Mouse (Mus musculus): Measurements from ENCODE around the gene 3110009E18Rik. TPM values are rescaled to one million over a fixed set of nuclear protein-coding genes. Genes with fewer than 3 reads are reported as not detected.

The 3110009E18Rik gene
- polyA plus RNA-seq, 1 experiment from 2014 or later: 10.6 TPM

DNA sequence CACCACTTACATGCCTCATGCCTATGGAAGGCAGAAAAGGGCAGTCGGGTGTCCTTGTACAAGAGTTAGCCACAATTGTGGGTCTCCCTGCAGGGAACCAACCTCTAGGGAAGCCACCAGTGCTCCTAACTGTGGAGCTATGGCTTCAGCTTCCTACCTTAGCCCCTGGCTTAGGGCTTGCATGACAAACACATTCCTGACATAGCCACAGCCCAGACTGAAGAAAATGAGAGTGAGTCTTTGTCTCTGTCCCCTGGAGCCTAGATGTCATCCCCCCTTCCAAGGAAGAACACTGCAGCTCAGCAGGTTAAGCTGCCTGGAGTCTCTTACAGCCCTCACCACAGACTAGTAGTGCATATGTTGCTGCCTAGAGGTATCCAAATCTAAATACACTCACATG is 83.8 kb downstream of the 3110009E18Rik start:
- DNase-seq (ENCODE audit: low read depth, low spot score) (peak; percentile 28), ATAC-seq (peak; percentile 81)
- ChIA-PET POLR2A (no interaction called here), CTCF (interaction anchor here (1.4 to 3.9 kb wide), 3 partner anchors 7 to 37 kb away, joined by 3 to 25 read pairs (median 12); no protein-coding TSS in a partner anchor)
- no peaks in the 10 kb centered on the region for H3K27me3 ChIP-seq
- TF ChIP-seq CTCF (IDR thresholded peaks at IDR 0.05): no peak
- in situ Hi-C loops (cut with MboI; ENCODE audit: low pct_unique_long_range_greater_than_20kb): no loop called here

DNA sequence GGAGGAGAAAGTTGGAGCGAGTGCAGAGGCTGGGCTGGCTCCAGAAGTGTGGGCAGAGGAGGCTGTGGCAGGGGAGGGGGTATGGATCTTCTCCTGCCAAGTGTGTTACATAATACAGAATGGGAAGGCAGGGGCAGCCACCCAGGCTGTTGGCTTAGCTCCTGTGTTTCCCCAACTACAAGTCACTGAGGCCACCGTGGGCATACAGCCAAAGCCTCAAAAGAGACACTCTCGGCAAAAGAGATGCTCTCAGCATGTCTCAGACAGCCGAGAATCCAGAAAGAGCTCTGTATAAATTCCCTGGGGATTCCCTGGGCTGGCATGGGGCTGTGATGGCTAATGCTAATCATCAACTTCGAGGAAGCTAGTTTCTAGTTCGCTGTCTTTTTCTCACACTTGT is 86.6 kb downstream of the 3110009E18Rik start:
- DNase-seq (ENCODE audit: low read depth, low spot score) (peak; percentile 85), ATAC-seq (peak; percentile 60)
- in situ Hi-C loops (cut with MboI; ENCODE audit: low pct_unique_long_range_greater_than_20kb): no loop called here
- no peak for TF ChIP-seq CTCF (IDR thresholded peaks at IDR 0.05)
- POLR2A ChIA-PET: no interaction called here
- CTCF ChIA-PET: interaction anchor here (1.2 to 3.9 kb wide), 2 partner anchors 10 to 36 kb away, joined by 3 to 25 read pairs; no protein-coding TSS in a partner anchor
- no peaks in the 10 kb centered on the region for H3K27me3 ChIP-seq

- TF ChIP-seq CTCF (IDR thresholded peaks at IDR 0.05): no peak
- POLR2A ChIA-PET: no interaction called here
- in situ Hi-C loops (cut with MboI; ENCODE audit: low pct_unique_long_range_greater_than_20kb): no loop called here
- no peak for ATAC-seq
- no peak for DNase-seq (ENCODE audit: low read depth, low spot score)
- CTCF ChIA-PET: interaction anchor here (3.9 kb wide), 1 partner anchor 11 kb away, joined by 25 read pairs; no protein-coding TSS in a partner anchor
- H3K27me3 ChIP-seq: no peaks in the 10 kb centered on the region
These were observed 87.7 kb downstream of the 3110009E18Rik start for GRCm38 (mm10) chr1:120208502-120209230.

GRCm38 (mm10) chr1:120220841-120221240 is 99.9 kb downstream of the 3110009E18Rik start:
- in situ Hi-C loops (cut with MboI; ENCODE audit: low pct_unique_long_range_greater_than_20kb): no loop called here

GRCm38 (mm10) chr1:120221285-120221684 is 100.3 kb downstream of the 3110009E18Rik start:
- ATAC-seq (no peak), DNase-seq (ENCODE audit: low read depth, low spot score) (no peak)
- no peak for TF ChIP-seq CTCF (IDR thresholded peaks at IDR 0.05)
- in situ Hi-C loops (cut with MboI; ENCODE audit: low pct_unique_long_range_greater_than_20kb): no loop called here
- H3K27me3 ChIP-seq: no peaks in the 10 kb centered on the region
- ChIA-PET CTCF (interaction anchor here (0.9 to 1.0 kb wide), 3 partner anchors 10 to 24 kb away, joined by 3 read pairs; no protein-coding TSS in a partner anchor), POLR2A (no interaction called here)

More at GRCm38 (mm10) chr1:120220841-120221240, 99.9 kb downstream of the 3110009E18Rik start:
- CTCF ChIA-PET: interaction anchor here (0.9 to 1.0 kb wide), 3 partner anchors 10 to 24 kb away, joined by 3 read pairs; no protein-coding TSS in a partner anchor
- TF ChIP-seq CTCF (IDR thresholded peaks at IDR 0.05): no peak
- DNase-seq (ENCODE audit: low read depth, low spot score): no peak
- ATAC-seq: no peak
- no peaks in the 10 kb centered on the region for H3K27me3 ChIP-seq
- POLR2A ChIA-PET: no interaction called here

DNA sequence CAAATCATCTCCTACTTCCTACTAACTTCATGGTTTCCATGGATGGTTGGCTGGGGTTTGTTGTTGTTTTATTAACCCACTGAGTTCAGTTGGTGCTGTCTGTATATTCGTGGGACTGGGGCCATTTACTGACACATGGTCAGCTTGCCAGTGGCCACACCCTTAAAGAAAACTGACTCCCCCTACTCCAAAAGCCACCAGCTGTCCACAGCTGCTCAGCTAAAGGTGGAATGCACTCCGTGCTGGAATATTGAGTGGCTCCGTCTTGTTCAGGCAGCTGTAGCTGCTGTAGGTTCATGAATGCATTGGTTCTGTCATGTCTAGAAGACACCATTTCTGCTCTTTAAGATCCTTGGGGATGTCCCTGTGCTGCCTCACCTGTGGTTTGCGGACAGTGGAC is 102.6 kb downstream of the 3110009E18Rik start:
- ATAC-seq (no peak), DNase-seq (ENCODE audit: low read depth, low spot score) (no peak)
- ChIA-PET POLR2A (no interaction called here), CTCF (interaction anchor here (1.4 kb wide), 1 partner anchor 26 kb away, joined by 6 read pairs; no protein-coding TSS in a partner anchor)
- TF ChIP-seq CTCF (IDR thresholded peaks at IDR 0.05): no peak
- in situ Hi-C loops (cut with MboI; ENCODE audit: low pct_unique_long_range_greater_than_20kb): no loop called here
- no peaks in the 10 kb centered on the region for H3K27me3 ChIP-seq

DNA sequence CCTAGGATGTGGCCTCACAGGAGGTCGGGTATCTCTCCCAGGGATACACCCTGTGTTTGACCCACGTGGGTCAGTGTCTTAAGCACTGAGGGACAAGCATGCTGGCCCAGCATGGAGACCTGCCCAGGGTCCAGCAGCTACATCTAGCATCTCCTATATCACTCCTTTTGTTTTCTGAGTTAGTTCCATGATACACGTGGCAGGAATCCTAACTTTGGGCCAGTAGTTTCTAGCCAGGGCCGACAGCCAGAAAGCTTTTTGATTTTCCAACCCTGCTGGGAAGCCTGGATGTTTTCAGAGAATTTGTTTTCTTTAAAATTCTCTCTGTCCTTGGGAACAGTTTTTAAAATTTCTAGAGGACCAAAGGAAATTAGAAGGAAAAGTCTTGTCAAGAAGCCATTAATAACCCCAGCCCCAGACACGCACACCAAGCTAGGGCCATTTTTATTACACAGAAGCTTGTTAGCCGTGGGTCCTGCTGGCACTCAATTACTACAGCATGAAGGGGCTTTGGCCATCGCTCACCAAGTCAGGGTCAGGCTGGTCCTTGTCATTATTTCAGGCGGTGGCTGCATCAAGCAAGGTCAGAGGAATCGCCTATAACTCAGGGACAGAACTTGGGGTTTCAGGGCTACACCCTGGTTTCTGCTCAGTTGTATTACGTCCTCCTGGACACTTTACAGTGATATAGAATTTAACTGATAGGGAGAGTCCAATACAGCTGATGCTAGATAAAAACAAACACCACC is 108.9 kb downstream of the 3110009E18Rik start:
- H3K27me3 ChIP-seq: no peaks in the 10 kb centered on the region
- ATAC-seq (peak; percentile 14), DNase-seq (ENCODE audit: low read depth, low spot score) (no peak)
- ChIA-PET POLR2A (interaction anchor here (0.6 kb wide), 2 partner anchors 54 to 1079 kb away, joined by 3 to 5 read pairs; no protein-coding TSS in a partner anchor), CTCF (interaction anchor here (1.0 to 6.7 kb wide), 5 partner anchors 10 to 45 kb away, joined by 3 to 38 read pairs (median 4); no protein-coding TSS in a partner anchor)
- in situ Hi-C loops (cut with MboI; ENCODE audit: low pct_unique_long_range_greater_than_20kb): loop anchor here (5.0 kb wide), 1 partner anchor 57 kb away; no protein-coding TSS in a partner anchor
- TF ChIP-seq CTCF (IDR thresholded peaks at IDR 0.05): no peak

DNA sequence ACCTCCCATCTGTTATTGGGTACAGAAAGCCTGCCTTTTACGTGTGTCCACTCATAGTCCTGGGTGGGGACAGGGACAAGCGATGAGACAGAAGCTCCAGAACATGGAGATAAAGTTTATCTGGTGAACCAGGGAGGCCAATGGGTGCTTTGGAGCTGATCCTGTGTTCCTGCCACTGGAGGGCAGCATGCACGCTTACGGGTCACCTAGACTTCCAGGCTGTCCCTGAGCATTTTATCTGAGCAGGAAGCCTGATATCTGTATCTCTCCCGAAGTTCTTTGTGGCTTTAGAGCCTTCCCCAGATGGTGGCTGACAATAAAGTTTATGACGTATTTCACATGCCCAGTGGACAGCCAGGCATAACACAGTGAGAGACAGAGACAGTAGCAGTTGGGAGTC is 110.3 kb downstream of the 3110009E18Rik start:
- CTCF ChIA-PET: interaction anchor here (0.9 to 6.7 kb wide), 10 partner anchors 10 to 60 kb away, joined by 3 to 38 read pairs (median 4); no protein-coding TSS in a partner anchor
- ATAC-seq (peak; percentile 49), DNase-seq (ENCODE audit: low read depth, low spot score) (no peak)
- no peak for TF ChIP-seq CTCF (IDR thresholded peaks at IDR 0.05)
- no peaks in the 10 kb centered on the region for H3K27me3 ChIP-seq
- in situ Hi-C loops (cut with MboI; ENCODE audit: low pct_unique_long_range_greater_than_20kb): loop anchor here (5.0 kb wide), 1 partner anchor 56 kb away; no protein-coding TSS in a partner anchor
- POLR2A ChIA-PET: interaction anchor here (0.7 kb wide), 1 partner anchor 34 kb away, joined by 3 read pairs; no protein-coding TSS in a partner anchor

GRCm38 (mm10) chr1:120232170-120232569 is 111.2 kb downstream of the 3110009E18Rik start:
- ATAC-seq: peak; percentile 5
- in situ Hi-C loops (cut with MboI; ENCODE audit: low pct_unique_long_range_greater_than_20kb): loop anchor here (5.0 kb wide), 1 partner anchor 55 kb away; no protein-coding TSS in a partner anchor
- POLR2A ChIA-PET: no interaction called here

DNA sequence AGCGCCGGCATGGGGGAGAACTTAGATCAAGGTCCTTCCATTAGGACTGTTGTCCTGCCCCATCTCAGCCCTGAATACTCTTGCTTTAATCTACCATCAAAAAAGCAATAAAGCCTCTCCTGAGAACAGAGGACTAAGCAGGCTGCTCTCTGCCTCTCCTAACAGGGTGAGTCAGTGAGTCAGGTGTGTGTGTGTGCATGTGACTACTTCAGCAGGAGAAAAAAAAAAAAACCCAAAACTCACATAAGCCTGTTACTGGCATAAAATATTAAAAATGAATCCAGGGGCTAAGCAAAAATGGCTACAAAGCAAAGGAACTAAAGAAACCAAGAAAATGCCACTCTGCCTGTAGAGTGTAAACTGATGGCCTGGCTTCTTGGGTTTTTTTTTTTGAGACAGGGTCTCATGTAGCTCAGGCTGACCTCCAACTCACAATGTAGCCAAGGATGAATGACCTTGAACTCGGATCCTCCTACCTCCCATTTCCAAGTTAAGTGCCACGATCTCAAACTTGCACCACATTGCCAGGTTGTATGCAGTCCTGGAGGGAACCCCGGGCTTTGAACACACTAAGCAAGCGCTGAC is 114.7 kb downstream of the 3110009E18Rik start:
- CTCF ChIA-PET: interaction anchor here (1.0 to 1.8 kb wide), 4 partner anchors 17 to 39 kb away, joined by 3 to 5 read pairs (median 4); no protein-coding TSS in a partner anchor
- in situ Hi-C loops (cut with MboI; ENCODE audit: low pct_unique_long_range_greater_than_20kb): no loop called here
- ATAC-seq (no peak), DNase-seq (ENCODE audit: low read depth, low spot score) (no peak)
- TF ChIP-seq CTCF (IDR thresholded peaks at IDR 0.05): no peak
- POLR2A ChIA-PET: interaction anchor here (0.7 kb wide), 2 partner anchors 188 to 441 kb away, joined by 4 to 5 read pairs; no protein-coding TSS in a partner anchor
- no peaks in the 10 kb centered on the region for H3K27me3 ChIP-seq

More at GRCm38 (mm10) chr1:120232170-120232569, 111.2 kb downstream of the 3110009E18Rik start:
- TF ChIP-seq CTCF (IDR thresholded peaks at IDR 0.05): no peak
- H3K27me3 ChIP-seq: no peaks in the 10 kb centered on the region
- peak; percentile 59 for DNase-seq (ENCODE audit: low read depth, low spot score)
- CTCF ChIA-PET: interaction anchor here (1.2 to 2.2 kb wide), 2 partner anchors 27 to 57 kb away, joined by 3 to 12 read pairs; no protein-coding TSS in a partner anchor
